Mouse (Mus musculus): ENCODE measurements around the gene Mrto4.

GRCm38 (mm10) chr4:139367336-139367735 is 15.0 kb upstream of the Mrto4 start:
- TF ChIP-seq POLR2A (IDR thresholded peaks at IDR 0.05; ENCODE audit: borderline replicate concordance, low read depth, low read length) (no peak), CTCF (IDR thresholded peaks at IDR 0.05; ENCODE audit: low read depth, low read length) (no peak)
